Mouse (Mus musculus) ES-Bruce4 (cell line): ENCODE measurements around the gene Gfra1. TPM values are rescaled to one million over a fixed set of nuclear protein-coding genes. Genes with fewer than 3 reads are reported as not detected.

Source experiments
- H3K27ac ChIP-seq: 2 replicates; pipeline ENCODE4 v1.5.1; 2012; ENCODE audit warnings: low read length, inconsistent platforms; ENCODE audit not compliant: insufficient read depth
- H3K27me3 ChIP-seq: 2 replicates; pipeline ENCODE4 v1.6.1; 2012; ENCODE audit warnings: mild to moderate bottlenecking, low read length, inconsistent platforms; ENCODE audit not compliant: control insufficient read depth, poor library complexity, insufficient read depth, severe bottlenecking
- H3K36me3 ChIP-seq: 2 replicates; pipeline ENCODE4 v1.6.1; 2012; ENCODE audit warnings: inconsistent platforms, mild to moderate bottlenecking, low read length, moderate library complexity; ENCODE audit not compliant: control insufficient read depth, poor library complexity, insufficient read depth, severe bottlenecking
- H3K4me1 ChIP-seq: one replicate; pipeline ENCODE4 v1.8.1; 2011; ENCODE audit warnings: low read length; ENCODE audit not compliant: control insufficient read depth, insufficient read depth
- H3K4me3 ChIP-seq: 2 replicates; pipeline ENCODE4 v1.5.1; 2011; ENCODE audit warnings: low read depth, mild to moderate bottlenecking, low read length
- H3K9ac ChIP-seq: 2 replicates; pipeline ENCODE4 v1.6.1; 2012; ENCODE audit warnings: low read depth, mild to moderate bottlenecking, inconsistent platforms; ENCODE audit not compliant: poor library complexity, severe bottlenecking
- H3K9me3 ChIP-seq: replicated peaks from 2 replicates; pipeline ENCODE4 v1.6.1; 2012; ENCODE audit warnings: mild to moderate bottlenecking, low read length, inconsistent platforms; ENCODE audit not compliant: control insufficient read depth, poor library complexity, insufficient read depth, severe bottlenecking
- CTCF ChIP-seq: IDR thresholded peaks from one replicate; pipeline ENCODE4 v1.8.1; 2011; ENCODE audit warnings: low read depth, low read length
- EP300 ChIP-seq: IDR thresholded peaks from 2 replicates; pipeline ENCODE4 v1.6.1; 2011; ENCODE audit warnings: low read depth, low read length; ENCODE audit not compliant: insufficient read depth
- POLR2A ChIP-seq: IDR thresholded peaks from one replicate; pipeline ENCODE4 v1.8.1; 2011; ENCODE audit warnings: low read length; ENCODE audit not compliant: insufficient read depth
- polyA plus RNA-seq: library from polyadenylated mRNA; stranded (reverse); fragments of >200 nt; gene quantifications from 2 replicates; pipeline ENCODE4 v1.2.4, GENCODE M21; 2011; ENCODE audit warnings: low read depth; ENCODE audit not compliant: missing spikeins, insufficient read depth, insufficient read length

Gfra1 gene
- polyA plus RNA-seq, 1 experiment: 0.58 TPM

GRCm38 (mm10) chr19:58382535-58382934 lies 73.2 kb downstream of the Gfra1 start:
- no peak overlapping the region for H3K27ac ChIP-seq
- H3K27me3 ChIP-seq: no peaks in the 10 kb centered on the region
- H3K9me3 ChIP-seq: no peaks in the 10 kb centered on the region
- no peak overlapping the region for H3K9ac ChIP-seq
- no peaks in the 10 kb centered on the region for H3K4me1 ChIP-seq
- H3K36me3 ChIP-seq: no peaks in the 10 kb centered on the region
- TF ChIP-seq CTCF (no peak), EP300 (no peak), POLR2A (no peak)
- H3K4me3 ChIP-seq: no peak overlapping the region

GRCm38 (mm10) chr19:58377969-58378368 lies 77.7 kb downstream of the Gfra1 start:
- Histone ChIP-seq H3K27ac (no peak overlapping the region), H3K4me1 (no peaks in the 10 kb centered on the region), H3K27me3 (no peaks in the 10 kb centered on the region; the same call in 1 of the 2 replicates), H3K36me3 (no peaks in the 10 kb centered on the region), H3K9ac (no peak overlapping the region), H3K4me3 (no peak overlapping the region), H3K9me3 (no peaks in the 10 kb centered on the region)
- TF ChIP-seq CTCF (no peak), POLR2A (no peak), EP300 (no peak)

GRCm38 (mm10) chr19:58376675-58377102 lies 79.0 kb downstream of the Gfra1 start:
- H3K27ac ChIP-seq: no peak overlapping the region
- TF ChIP-seq CTCF: no peak
- no peak for TF ChIP-seq EP300
- TF ChIP-seq POLR2A: no peak
- no peak overlapping the region for H3K4me3 ChIP-seq
- H3K36me3 ChIP-seq: no peaks in the 10 kb centered on the region
- H3K27me3 ChIP-seq: no peaks in the 10 kb centered on the region; the same call in 1 of the 2 replicates
- no peaks in the 10 kb centered on the region for H3K9me3 ChIP-seq
- H3K4me1 ChIP-seq: no peaks in the 10 kb centered on the region
- no peak overlapping the region for H3K9ac ChIP-seq

GRCm38 (mm10) chr19:58374648-58375047 lies 81.1 kb downstream of the Gfra1 start:
- H3K27me3 ChIP-seq: no peaks in the 10 kb centered on the region; the same call in 1 of the 2 replicates
- no peak overlapping the region for H3K9ac ChIP-seq
- H3K4me1 ChIP-seq: no peaks in the 10 kb centered on the region
- no peak overlapping the region for H3K4me3 ChIP-seq
- H3K9me3 ChIP-seq: no peaks in the 10 kb centered on the region
- TF ChIP-seq POLR2A (no peak), CTCF (no peak), EP300 (no peak)
- H3K27ac ChIP-seq: no peak overlapping the region
- H3K36me3 ChIP-seq: no peaks in the 10 kb centered on the region

GRCm38 (mm10) chr19:58374155-58374554 lies 81.6 kb downstream of the Gfra1 start:
- H3K4me1 ChIP-seq: no peaks in the 10 kb centered on the region
- TF ChIP-seq CTCF (no peak), POLR2A (no peak), EP300 (no peak)
- H3K27me3 ChIP-seq: no peaks in the 10 kb centered on the region; the same call in 1 of the 2 replicates
- H3K4me3 ChIP-seq: no peak overlapping the region
- H3K9ac ChIP-seq: no peak overlapping the region
- no peak overlapping the region for H3K27ac ChIP-seq
- H3K36me3 ChIP-seq: no peaks in the 10 kb centered on the region
- no peaks in the 10 kb centered on the region for H3K9me3 ChIP-seq

GRCm38 (mm10) chr19:58368513-58368912 lies 87.2 kb downstream of the Gfra1 start:
- TF ChIP-seq EP300 (no peak), CTCF (no peak), POLR2A (no peak)
- H3K9ac ChIP-seq: no peak overlapping the region
- no peaks in the 10 kb centered on the region; the same call in 1 of the 2 replicates for H3K27me3 ChIP-seq
- no peak overlapping the region for H3K27ac ChIP-seq
- no peak overlapping the region for H3K4me3 ChIP-seq
- H3K36me3 ChIP-seq: no peaks in the 10 kb centered on the region
- H3K9me3 ChIP-seq: no peaks in the 10 kb centered on the region
- no peaks in the 10 kb centered on the region for H3K4me1 ChIP-seq
